Mouse (Mus musculus) E14TG2a.4 (cell line): ENCODE data around the gene Rnf157.

Experiments used
- CTCF ChIP-seq: conservative IDR thresholded peaks from 2 replicates; pipeline ENCODE4 v1.5.1; 2014; ENCODE audit warnings: low read length
- NANOG ChIP-seq: IDR thresholded peaks from 2 replicates; pipeline ENCODE4 v1.6.1; 2014; ENCODE audit warnings: borderline replicate concordance, low read length, mixed read lengths
- POU5F1 ChIP-seq: IDR thresholded peaks from 2 replicates; pipeline ENCODE4 v1.6.1; 2014; ENCODE audit warnings: low read length, borderline replicate concordance

- TF ChIP-seq CTCF (no peak), POU5F1 (no peak), NANOG (no peak)
Measured at GRCm38 (mm10) chr11:116293538-116294137, 119.2 kb downstream of the Rnf157 start.
